Mouse (Mus musculus) inflammation-experienced regulatory T-cells (primary cell): Measurements from ENCODE around the gene 1700067P10Rik. TPM values are rescaled to one million over a fixed set of nuclear protein-coding genes. Genes with fewer than 3 reads are reported as not detected.

Experiments used
- polyA plus RNA-seq, 2 experiments: library from polyadenylated mRNA; unstranded; fragments of 100-300 nt; shearing (Covaris generic); gene quantifications; one replicate each; pipeline ENCODE4 v1.2.1; 2017

Gene 1700067P10Rik
- polyA plus RNA-seq: 1 to 10 TPM in 1 of 2 experiments, not detected in 1; 1.7 TPM

DNA sequence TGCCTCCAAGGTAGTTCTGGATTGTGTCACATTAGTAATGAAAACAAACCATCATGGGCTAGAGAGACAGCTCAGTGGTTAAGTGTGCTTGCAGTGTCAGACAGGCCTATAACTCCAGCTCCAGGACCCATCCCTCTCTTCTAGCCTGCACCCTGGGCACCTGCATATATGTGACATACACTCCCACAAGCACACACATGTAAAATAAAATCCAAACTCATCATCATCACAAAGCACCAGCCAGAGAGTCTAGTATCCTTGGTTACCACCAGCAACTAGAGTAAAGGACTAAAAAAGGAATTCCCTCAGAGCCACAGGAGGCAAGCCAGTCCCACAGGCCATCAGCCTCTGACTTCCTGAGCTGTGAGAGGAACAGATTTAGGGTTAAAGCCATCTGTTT, at the start of gene 1700067P10Rik:
1700067P10Rik (plus strand) TSS at position 301 of the 400 bp plus-strand sequence.

Other genes starting within 250 kb of the 1700067P10Rik start
- gene Foxp4, start 164.7 kb upstream of the 1700067P10Rik start, polyA plus RNA-seq: 10 to 100 TPM; 18.6 to 36.5 TPM
- not detected for gene 1700122O11Rik, start 51.0 kb upstream of the 1700067P10Rik start, polyA plus RNA-seq
- gene 9830107B12Rik, start 56.9 kb downstream of the 1700067P10Rik start, polyA plus RNA-seq: under 1 TPM; 0.23 to 0.32 TPM
- 1 to 10 TPM in 1 of 2 experiments, under 1 TPM in 1; 0.74 to 2.2 TPM for gene A530064D06Rik, start 78.0 kb downstream of the 1700067P10Rik start, polyA plus RNA-seq
- gene Trem1, start 143.4 kb downstream of the 1700067P10Rik start, polyA plus RNA-seq: under 1 TPM; 0.07 to 0.64 TPM
- not detected for gene Trem3, start 158.5 kb downstream of the 1700067P10Rik start, polyA plus RNA-seq
- gene Treml4, start 175.0 kb downstream of the 1700067P10Rik start, polyA plus RNA-seq: 1 to 10 TPM in 1 of 2 experiments, under 1 TPM in 1; 0.43 to 6.5 TPM
- gene Treml2, start 210.2 kb downstream of the 1700067P10Rik start, polyA plus RNA-seq: 10 to 100 TPM; 16.9 to 21.4 TPM
- 10 to 100 TPM in 1 of 2 experiments, 1 to 10 TPM in 1; 2.7 to 11.0 TPM for gene B430306N03Rik, start 226.8 kb downstream of the 1700067P10Rik start, polyA plus RNA-seq